Mouse (Mus musculus) heart, embryonic 13.5 days (tissue): ENCODE measurements around the gene Trim47. TPM values are rescaled to one million over a fixed set of nuclear protein-coding genes. Genes with fewer than 3 reads are reported as not detected.

Experiments
- ATAC-seq: fragments of 200-750 bp; cut with Nextera tagmentation; 2 replicates; pipeline ENCODE4 v1.8.0; 2017; ENCODE audit warnings: moderate TSS enrichment; ENCODE audit not compliant: insufficient number of reproducible peaks, low FRiP score, low TSS enrichment; ENCODE audit errors: extremely low read depth
- H3K27ac ChIP-seq: fragments of 300-500 bp; sonication (generic); replicated peaks from 2 replicates; pipeline ENCODE4 v1.5.1; 2015; ENCODE audit warnings: moderate library complexity, mild to moderate bottlenecking, inconsistent platforms
- H3K27me3 ChIP-seq: fragments of 300-500 bp; sonication (generic); replicated peaks from 2 replicates; pipeline ENCODE4 v1.6.1; 2015; ENCODE audit warnings: mild to moderate bottlenecking, inconsistent platforms
- H3K36me3 ChIP-seq: fragments of 300-500 bp; sonication (generic); 2 replicates; pipeline ENCODE4 v1.6.1; 2015; ENCODE audit warnings: mild to moderate bottlenecking, inconsistent platforms
- H3K4me1 ChIP-seq: fragments of 300-500 bp; sonication (generic); 2 replicates; pipeline ENCODE4 v1.6.1; 2015; ENCODE audit warnings: inconsistent platforms
- H3K4me2 ChIP-seq: fragments of 300-500 bp; sonication (generic); 2 replicates; pipeline ENCODE4 v1.6.1; 2015; ENCODE audit warnings: inconsistent platforms, mild to moderate bottlenecking, moderate library complexity
- H3K4me3 ChIP-seq: fragments of 300-500 bp; sonication (generic); 2 replicates; pipeline ENCODE4 v1.5.1; 2015; ENCODE audit warnings: moderate library complexity, mild to moderate bottlenecking, inconsistent platforms
- H3K9ac ChIP-seq: fragments of 300-500 bp; sonication (generic); 2 replicates; pipeline ENCODE4 v1.6.1; 2015; ENCODE audit warnings: inconsistent platforms, mild to moderate bottlenecking, moderate library complexity
- H3K9me3 ChIP-seq: fragments of 300-500 bp; sonication (generic); 2 replicates; pipeline ENCODE4 v1.6.1; 2016; ENCODE audit warnings: inconsistent platforms
- WGBS: fragments of 180-500 bp; shearing (Covaris S2); methylation state at CpG from one replicate; pipeline ENCODE4 v1.1.7; 2015; ENCODE audit warnings: mixed read lengths; 5-methylcytosine and 5-hydroxymethylcytosine counted together
- polyA plus RNA-seq: library from polyadenylated mRNA; unstranded; fragments of >200 nt; fragmentation: Nextera tagmentation; extraction: Ambion mirVana; gene quantifications from 2 replicates; pipeline ENCODE4 v1.2.1, GENCODE M21; 2015

Trim47 gene
- 46.1 and 51.1 TPM in 2 replicates for polyA plus RNA-seq

DNA sequence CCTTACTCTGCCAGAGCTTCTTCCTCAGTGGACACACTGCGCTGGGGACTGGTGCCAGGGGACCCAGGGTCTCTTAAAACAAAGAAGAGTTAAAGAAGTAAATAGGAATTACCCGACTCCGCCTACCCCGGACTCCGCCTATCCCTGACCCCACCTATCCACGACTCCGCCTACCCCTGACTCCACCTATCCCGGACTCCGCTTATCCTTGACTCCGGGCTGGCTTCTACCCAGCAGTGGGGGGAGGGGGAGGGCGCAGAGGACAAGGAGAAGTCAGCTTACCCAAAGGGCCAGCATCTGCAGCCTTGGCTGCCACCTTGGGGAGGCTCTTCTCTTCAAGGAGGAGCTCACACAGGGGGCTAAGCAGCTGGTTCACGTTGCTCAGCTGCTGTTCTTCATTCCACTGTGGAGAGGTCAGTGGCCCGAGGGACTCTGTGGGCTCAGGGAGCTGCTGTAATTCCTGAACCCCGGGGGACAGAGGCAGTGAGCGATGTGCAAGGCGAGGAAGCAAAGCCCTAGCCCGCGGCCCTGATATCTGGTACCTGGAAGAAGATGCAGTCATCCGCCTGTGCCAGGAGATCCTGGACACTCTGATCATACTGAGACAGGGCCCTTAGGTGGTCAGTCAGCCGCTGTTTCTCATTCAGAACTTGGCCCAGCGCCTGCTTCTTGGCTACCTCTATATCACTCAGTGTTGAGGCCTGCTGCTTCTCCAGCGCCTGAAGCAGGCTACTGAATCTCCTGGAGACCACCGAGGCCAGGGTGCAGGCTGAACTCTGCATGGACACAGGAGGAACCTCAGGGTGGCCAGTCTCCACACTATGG is at the start of gene Trim47:
TSS of gene Trim47 (minus strand) at position 55 of the 825 bp plus-strand sequence.
- peak; percentile 55 for ATAC-seq
- Histone ChIP-seq H3K9ac (peak within 1 kb of the TSS; percentile 65), H3K27ac (peak within 1 kb of the TSS; percentile 73), H3K4me2 (peak within 1 kb of the TSS; percentile 49), H3K4me1 (peaks cover 38% of the 10 kb centered on the region), H3K9me3 (no peaks in the 10 kb centered on the region), H3K4me3 (peak within 1 kb of the TSS; percentile 17; the same call in 1 of the 2 replicates), H3K36me3 (peaks cover 55% of the 10 kb centered on the region), H3K27me3 (no peaks in the 10 kb centered on the region)
- 29% methylated on average over 23 of the region's 23 CpGs for WGBS

DNA sequence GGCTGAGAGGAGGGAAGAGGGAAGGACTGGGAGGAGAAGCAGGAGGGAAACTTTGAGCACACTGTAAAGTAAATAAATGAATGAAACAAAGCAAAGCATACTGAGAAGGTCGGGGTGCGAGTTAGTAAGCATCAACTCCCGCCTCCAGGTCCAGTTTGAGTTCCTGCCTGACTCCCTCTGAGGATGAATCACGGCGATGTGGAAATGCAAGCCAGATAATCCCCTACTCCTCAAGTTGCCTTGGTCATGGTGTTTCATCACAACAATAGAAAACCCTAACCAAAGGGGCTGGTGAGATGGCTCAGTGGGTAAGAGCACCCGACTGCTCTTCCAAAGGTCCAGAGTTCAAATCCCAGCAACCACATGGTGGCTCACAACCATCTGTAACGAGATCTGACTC is 49.0 kb upstream of the Trim47 start:
- H3K4me1 ChIP-seq: no peaks in the 10 kb centered on the region
- ATAC-seq: no peak
- 79% methylated on average over 7 of the region's 7 CpGs for WGBS
- H3K9me3 ChIP-seq: no peaks in the 10 kb centered on the region
- H3K36me3 ChIP-seq: peaks cover 95% of the 10 kb centered on the region
- no peaks in the 10 kb centered on the region for H3K27me3 ChIP-seq
- no peak overlapping the region for H3K27ac ChIP-seq
- H3K9ac ChIP-seq: no peak overlapping the region
- H3K4me3 ChIP-seq: no peak overlapping the region
- no peak overlapping the region for H3K4me2 ChIP-seq

DNA sequence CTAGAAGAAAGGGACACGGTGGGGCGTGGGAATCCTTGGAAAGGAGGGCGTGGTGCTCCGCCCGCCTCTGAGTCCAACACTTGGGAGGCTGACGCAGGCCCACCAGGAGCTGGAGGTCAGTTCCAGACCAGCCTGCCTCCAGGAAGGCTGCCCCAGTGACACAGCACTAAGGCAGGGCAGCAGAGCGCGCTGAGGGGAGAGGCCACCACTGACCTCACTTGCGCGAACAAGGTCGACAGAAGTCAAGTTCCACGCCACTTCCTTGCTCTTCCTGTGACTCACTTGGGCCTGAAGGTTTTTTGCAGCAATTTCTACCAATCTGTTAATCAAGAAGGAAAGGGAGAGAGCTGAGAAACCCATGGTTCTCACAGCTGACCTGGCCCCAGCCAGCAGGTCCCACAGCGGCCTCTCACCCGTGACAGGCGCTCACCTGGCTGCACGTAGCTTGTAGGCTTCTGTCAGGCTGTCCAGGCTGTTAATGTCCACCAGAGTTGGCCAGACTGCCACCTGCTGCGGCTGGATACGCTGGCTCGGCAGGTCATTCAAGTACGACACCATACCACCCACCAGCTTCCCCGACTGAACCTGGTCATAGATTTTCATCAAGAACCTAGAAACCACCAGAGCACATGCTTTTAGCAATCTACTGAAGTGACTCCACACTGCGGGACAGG is 47.9 kb upstream of the Trim47 start:
- Histone ChIP-seq H3K36me3 (peaks cover 84% of the 10 kb centered on the region), H3K4me3 (no peak overlapping the region)
- ATAC-seq: no peak

DNA sequence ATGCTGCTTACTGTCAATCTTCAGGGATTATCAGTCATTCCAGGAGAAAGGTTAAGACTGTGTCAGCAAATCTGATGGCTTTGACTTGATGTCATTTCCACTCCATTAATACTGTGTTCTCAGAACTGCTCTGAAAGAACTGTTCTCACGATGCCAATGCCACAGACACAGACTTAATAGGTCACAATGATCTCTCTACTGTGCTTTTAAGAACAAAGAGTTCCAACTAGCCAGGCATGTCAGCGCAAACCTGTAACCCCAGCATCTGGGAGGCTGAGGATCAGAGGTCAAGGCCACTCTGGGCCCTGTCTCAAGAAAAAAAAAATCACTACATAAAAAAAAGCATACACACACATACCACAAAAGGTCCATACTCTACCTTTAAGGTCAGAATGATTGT is 44.9 kb upstream of the Trim47 start:
- ATAC-seq: no peak
- Histone ChIP-seq H3K4me2 (no peak overlapping the region), H3K4me3 (no peak overlapping the region), H3K9ac (no peak overlapping the region), H3K9me3 (no peaks in the 10 kb centered on the region), H3K4me1 (peaks cover 11% of the 10 kb centered on the region), H3K27ac (no peak overlapping the region), H3K27me3 (no peaks in the 10 kb centered on the region), H3K36me3 (peaks cover 60% of the 10 kb centered on the region)
- 83% methylated on average over 2 of the region's 2 CpGs for WGBS

More for the DNA sequence above, 47.9 kb upstream of the Trim47 start:
- H3K27me3 ChIP-seq: no peaks in the 10 kb centered on the region
- no peaks in the 10 kb centered on the region for H3K9me3 ChIP-seq
- no peak overlapping the region for H3K9ac ChIP-seq
- H3K4me1 ChIP-seq: no peaks in the 10 kb centered on the region
- no peak overlapping the region for H3K27ac ChIP-seq
- WGBS: 90% methylated on average over 22 of the region's 22 CpGs
- H3K4me2 ChIP-seq: no peak overlapping the region

DNA sequence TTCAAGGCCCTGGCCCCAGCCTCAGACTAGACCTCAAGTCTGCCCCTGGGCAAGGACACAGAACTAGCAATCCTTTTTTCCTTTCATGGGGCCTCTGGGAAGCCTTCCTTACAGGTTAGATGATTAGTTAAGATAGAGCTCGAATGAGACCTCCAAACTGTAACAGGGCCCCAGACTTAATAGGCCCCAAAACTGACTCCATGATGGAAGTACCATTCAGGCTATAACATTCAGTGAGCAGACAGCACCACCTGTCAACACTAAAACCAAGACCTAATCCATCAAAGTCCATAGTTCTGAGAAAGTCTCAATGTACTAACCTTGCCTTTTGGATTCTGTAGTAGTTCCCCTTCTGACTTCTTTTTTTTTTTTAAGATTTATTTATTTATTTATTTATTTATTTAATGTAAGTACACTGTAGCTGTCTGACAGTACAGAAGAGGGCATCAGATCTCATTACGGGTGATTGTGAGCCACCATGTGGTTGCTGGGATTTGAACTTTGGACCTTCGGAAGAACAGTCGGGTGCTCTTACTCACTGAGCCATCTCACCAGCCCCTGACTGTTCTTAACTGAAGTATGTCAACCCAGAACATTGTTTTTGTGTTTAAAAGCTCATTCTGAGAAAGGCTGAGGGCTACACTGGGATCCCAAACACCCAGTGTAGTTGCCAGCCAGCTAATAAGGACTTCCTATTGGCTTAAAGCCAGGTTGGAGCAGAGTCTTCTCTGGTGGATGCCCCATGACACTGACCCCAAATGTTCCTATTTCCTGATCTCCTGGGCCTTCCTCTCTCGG is 43.2 kb upstream of the Trim47 start:
- Histone ChIP-seq H3K4me1 (peaks cover 20% of the 10 kb centered on the region), H3K27ac (no peak overlapping the region), H3K9ac (no peak overlapping the region), H3K36me3 (peaks cover 49% of the 10 kb centered on the region), H3K9me3 (no peaks in the 10 kb centered on the region), H3K4me3 (no peak overlapping the region), H3K27me3 (no peaks in the 10 kb centered on the region), H3K4me2 (no peak overlapping the region)
- WGBS: 76% methylated on average over 5 of the region's 5 CpGs
- ATAC-seq: no peak

DNA sequence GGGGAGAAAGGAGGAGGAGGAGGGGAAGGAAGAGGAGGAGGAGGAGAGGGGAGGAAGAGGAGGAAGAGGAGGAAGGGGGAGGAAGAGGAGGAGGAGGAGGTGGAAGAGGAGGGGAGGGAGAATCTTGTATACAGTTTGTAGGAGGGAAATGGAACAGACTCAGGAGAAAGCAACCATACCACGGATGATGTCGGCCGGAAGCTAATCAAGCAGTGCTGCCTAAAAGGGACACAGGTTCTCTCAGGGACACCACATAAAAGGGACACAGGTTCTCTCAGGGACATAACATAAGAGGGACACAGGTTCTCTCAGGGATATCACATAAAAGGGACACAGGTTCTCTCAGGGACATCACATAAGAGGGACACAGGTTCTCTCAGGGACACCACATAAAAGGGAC is 42.2 kb upstream of the Trim47 start:
- no peaks in the 10 kb centered on the region for H3K27me3 ChIP-seq
- no peak for ATAC-seq
- H3K4me1 ChIP-seq: peaks cover 24% of the 10 kb centered on the region
- no peak overlapping the region for H3K4me3 ChIP-seq
- H3K9me3 ChIP-seq: no peaks in the 10 kb centered on the region
- H3K36me3 ChIP-seq: peaks cover 46% of the 10 kb centered on the region
- 89% methylated on average over 3 of the region's 3 CpGs for WGBS
- H3K27ac ChIP-seq: no peak overlapping the region
- H3K9ac ChIP-seq: no peak overlapping the region
- H3K4me2 ChIP-seq: no peak overlapping the region

DNA sequence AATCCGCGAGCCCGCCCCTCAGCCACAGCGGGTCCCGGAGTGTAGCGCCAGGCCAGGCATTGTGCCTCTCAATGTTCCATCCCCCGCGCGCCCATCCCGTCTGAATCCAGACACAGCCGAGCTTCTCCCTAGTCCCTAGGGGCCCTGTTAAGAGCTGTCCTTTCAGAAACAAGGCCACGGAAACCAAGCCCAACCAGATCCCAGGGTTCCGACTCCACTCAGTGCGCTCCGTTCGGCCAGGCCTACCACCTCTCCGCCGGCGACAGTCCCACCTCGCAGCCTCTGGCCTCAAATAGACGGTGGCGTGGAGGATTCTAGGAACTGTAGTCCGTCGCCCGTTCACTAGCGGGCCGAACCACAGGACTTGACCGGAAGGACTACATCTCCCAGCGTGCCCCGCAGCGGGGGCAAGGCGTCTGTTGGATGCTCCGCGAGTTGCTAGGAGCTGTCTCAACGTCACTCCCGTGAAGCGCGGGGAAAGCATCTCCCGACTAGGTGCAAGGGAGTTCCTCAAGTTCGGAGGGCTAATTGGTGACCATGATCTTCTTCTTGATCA is 41.0 kb upstream of the Trim47 start, which contains the start of gene Fbf1:
TSS of gene Fbf1 (minus strand) at position 283 of the 556 bp plus-strand sequence.
- Histone ChIP-seq H3K9me3 (no peaks in the 10 kb centered on the region), H3K9ac (peak within 1 kb of the TSS; percentile 88), H3K4me2 (peak within 1 kb of the TSS; percentile 73), H3K27me3 (no peaks in the 10 kb centered on the region), H3K36me3 (peaks cover 46% of the 10 kb centered on the region), H3K4me3 (peak within 1 kb of the TSS; percentile 70), H3K4me1 (peaks cover 24% of the 10 kb centered on the region), H3K27ac (peak within 1 kb of the TSS; percentile 95)
- peak; percentile 93 for ATAC-seq
- WGBS: under 1% methylated on average over 40 of the region's 40 CpGs

DNA sequence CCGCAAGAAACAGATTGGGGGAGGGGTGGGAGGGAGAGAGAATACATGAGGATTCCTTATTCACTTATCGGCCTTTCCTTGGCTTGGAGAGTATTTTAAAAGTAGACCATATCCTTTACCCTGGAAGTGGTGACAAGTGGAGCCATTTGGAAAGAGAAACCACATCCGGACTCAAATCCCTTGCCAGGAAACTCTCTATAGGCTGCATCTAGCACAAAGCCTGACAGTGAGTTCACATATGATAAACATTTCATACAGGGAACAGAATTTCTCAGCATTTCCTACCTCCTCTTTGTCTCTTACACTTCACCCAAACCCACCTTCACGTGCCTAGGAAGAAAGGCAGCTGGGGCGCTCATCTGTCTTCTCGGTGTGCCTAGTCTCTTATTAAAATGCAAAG is 40.2 kb upstream of the Trim47 start:
- H3K27me3 ChIP-seq: no peaks in the 10 kb centered on the region
- H3K27ac ChIP-seq: peak overlapping the region; percentile 95
- ATAC-seq: no peak
- peak overlapping the region; percentile 73 for H3K4me2 ChIP-seq
- H3K4me3 ChIP-seq: peak overlapping the region; percentile 70
- peaks cover 40% of the 10 kb centered on the region for H3K36me3 ChIP-seq
- WGBS: 4% methylated on average over 6 of the region's 6 CpGs
- peak overlapping the region; percentile 88 for H3K9ac ChIP-seq
- peaks cover 24% of the 10 kb centered on the region for H3K4me1 ChIP-seq
- H3K9me3 ChIP-seq: no peaks in the 10 kb centered on the region

DNA sequence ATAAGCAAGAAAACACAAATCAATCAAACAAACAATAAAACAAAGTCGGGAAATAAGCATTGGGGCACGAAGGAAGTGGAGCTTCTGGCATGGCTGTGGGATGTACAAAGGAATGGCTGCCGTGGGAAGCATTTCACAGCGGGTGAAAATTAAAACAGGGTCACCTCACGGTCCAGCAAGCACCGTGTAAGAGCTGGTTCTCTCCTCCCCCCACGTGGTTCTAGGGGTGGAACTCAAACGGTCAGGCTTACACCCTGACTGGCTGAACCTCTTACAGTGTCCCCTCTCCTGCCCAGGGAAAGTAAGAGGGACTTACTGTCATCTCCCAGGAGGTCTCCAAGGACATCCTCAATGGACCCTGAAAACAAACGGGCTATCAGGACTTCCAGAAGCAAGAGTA is 36.0 kb upstream of the Trim47 start:
- H3K36me3 ChIP-seq: peaks cover 65% of the 10 kb centered on the region
- H3K9me3 ChIP-seq: no peaks in the 10 kb centered on the region
- H3K27me3 ChIP-seq: no peaks in the 10 kb centered on the region
- peaks cover 17% of the 10 kb centered on the region for H3K4me1 ChIP-seq
- H3K4me3 ChIP-seq: no peak overlapping the region
- H3K9ac ChIP-seq: no peak overlapping the region
- no peak overlapping the region for H3K4me2 ChIP-seq
- no peak overlapping the region for H3K27ac ChIP-seq
- no peak for ATAC-seq
- whole genome bisulfite sequencing: 64% methylated on average over 9 of the region's 9 CpGs

DNA sequence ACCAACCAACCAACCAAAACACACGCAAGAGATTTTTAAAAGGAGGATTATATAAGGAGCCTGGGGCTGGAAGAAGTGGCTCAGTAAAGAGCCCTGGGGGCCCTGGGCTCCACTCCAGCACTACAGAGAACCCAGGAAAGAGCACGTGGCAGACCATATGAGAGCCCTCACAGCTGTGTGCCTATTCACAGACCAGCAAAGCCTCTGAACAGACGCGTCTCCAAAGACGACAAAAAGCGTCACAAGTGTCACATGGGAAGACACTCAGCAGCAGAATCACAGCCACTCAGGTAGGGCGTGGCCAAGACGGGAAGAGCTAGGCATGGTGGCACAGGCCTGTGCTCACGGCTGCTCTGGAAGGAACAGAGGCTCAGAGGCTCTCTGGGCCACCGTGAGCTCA is 35.1 kb upstream of the Trim47 start:
- no peak overlapping the region for H3K4me3 ChIP-seq
- ATAC-seq: no peak
- H3K4me2 ChIP-seq: no peak overlapping the region
- H3K9me3 ChIP-seq: no peaks in the 10 kb centered on the region
- H3K27me3 ChIP-seq: no peaks in the 10 kb centered on the region
- peaks cover 74% of the 10 kb centered on the region for H3K36me3 ChIP-seq
- H3K9ac ChIP-seq: no peak overlapping the region
- no peak overlapping the region for H3K27ac ChIP-seq
- peaks cover 14% of the 10 kb centered on the region for H3K4me1 ChIP-seq
- 80% methylated on average over 10 of the region's 10 CpGs for WGBS

DNA sequence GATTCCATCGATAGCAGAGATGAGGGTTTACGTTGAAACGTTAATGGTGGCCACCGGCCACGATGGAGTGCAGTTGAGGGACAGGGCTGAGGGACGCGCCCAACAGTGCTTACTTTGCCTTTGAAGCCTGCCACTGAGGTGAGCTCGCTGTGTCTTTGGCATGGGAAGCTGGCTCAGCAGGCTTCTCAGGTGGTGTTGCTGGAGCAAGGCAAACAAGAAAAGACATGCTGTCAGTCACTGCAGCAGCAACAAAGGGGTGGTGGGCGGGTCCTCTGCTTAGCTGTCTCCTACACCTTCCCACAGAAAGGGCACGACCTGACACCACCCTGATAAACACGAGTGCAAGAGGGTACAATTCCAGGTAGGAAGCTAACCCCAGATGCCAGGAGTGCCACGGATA is 34.3 kb upstream of the Trim47 start:
- no peak overlapping the region for H3K27ac ChIP-seq
- peaks cover 82% of the 10 kb centered on the region for H3K36me3 ChIP-seq
- no peaks in the 10 kb centered on the region for H3K27me3 ChIP-seq
- H3K4me3 ChIP-seq: no peak overlapping the region
- no peaks in the 10 kb centered on the region for H3K9me3 ChIP-seq
- no peak overlapping the region for H3K9ac ChIP-seq
- ATAC-seq: no peak
- no peak overlapping the region for H3K4me2 ChIP-seq
- 69% methylated on average over 12 of the region's 12 CpGs for WGBS
- H3K4me1 ChIP-seq: peaks cover 6% of the 10 kb centered on the region
